Mouse (Mus musculus): ENCODE data around the gene Sptlc2. TPM values are rescaled to one million over a fixed set of nuclear protein-coding genes. Genes with fewer than 3 reads are reported as not detected.

Gene Sptlc2
- polyA plus RNA-seq, 1 experiment from 2014 or later, result 93.4 TPM

DNA sequence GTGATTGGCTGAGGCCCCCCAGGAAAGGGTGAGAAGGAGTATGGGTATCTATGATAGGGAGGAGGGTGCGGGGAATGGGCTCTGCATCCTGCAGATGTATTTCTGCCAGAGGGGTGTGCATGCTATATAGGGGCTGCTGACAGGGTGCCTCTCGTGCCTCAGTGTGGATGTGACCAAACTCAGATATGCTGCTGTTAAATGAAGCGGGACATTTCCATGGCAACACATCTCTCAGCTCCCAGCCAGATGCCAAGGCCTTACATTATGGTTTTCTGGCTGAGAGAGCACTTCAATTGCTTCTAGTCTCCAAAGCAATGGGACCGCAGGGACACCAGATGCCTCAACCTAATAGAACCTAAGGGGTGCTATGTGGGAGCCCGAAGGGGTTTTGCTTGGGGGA, 30.8 kb upstream of the Sptlc2 start:
- 83% methylated on average over 5 of the region's 5 CpGs for WGBS
- H3K27ac ChIP-seq (ENCODE audit: low read length), result no peak overlapping the region
- no peak for ATAC-seq (ENCODE audit: insufficient number of reproducible peaks, insufficient read depth, low FRiP score, low read depth)
- no peaks in the 10 kb centered on the region for H3K4me1 ChIP-seq (ENCODE audit: control insufficient read depth, insufficient read depth, low read length)
- no peaks in the 10 kb centered on the region for H3K9me3 ChIP-seq (ENCODE audit: control insufficient read depth, low read depth, low read length)
- H3K27me3 ChIP-seq (ENCODE audit: control insufficient read depth, insufficient read depth, low read length), result no peaks in the 10 kb centered on the region
- no peak overlapping the region for H3K9ac ChIP-seq (replicated peaks; ENCODE audit: low read depth, low read length)
- no peak overlapping the region for H3K4me2 ChIP-seq (replicated peaks; ENCODE audit: low read depth, low read length)
- H3K4me3 ChIP-seq (ENCODE audit: low read depth, low read length), result no peak overlapping the region
- peaks cover 3% of the 10 kb centered on the region; the same call in 1 of the 2 replicates for H3K36me3 ChIP-seq (ENCODE audit: control insufficient read depth, insufficient read depth, low read length)

DNA sequence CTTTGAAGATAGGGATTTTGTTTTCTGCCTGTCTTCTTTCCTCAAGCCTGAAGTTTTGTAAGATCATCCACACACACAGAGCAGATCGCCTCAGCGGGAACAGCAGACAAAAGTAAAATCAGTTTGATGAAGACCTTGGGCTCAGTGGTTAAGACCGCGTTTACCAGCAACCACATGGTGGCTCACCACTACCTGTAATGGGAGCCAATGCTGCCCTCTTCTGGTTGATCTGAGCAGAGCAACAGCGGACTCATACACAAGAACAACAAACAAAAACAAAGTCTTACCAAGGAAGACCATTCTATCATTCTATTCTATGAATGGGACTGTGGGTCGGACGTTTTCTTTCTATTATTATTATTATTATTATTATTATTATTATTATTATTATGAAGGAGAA, 28.5 kb upstream of the Sptlc2 start:
- Histone ChIP-seq H3K27ac (ENCODE audit: low read length) (no peak overlapping the region), H3K27me3 (ENCODE audit: control insufficient read depth, insufficient read depth, low read length) (no peaks in the 10 kb centered on the region), H3K36me3 (ENCODE audit: control insufficient read depth, insufficient read depth, low read length) (no peaks in the 10 kb centered on the region), H3K4me1 (ENCODE audit: control insufficient read depth, insufficient read depth, low read length) (no peaks in the 10 kb centered on the region), H3K9ac (replicated peaks; ENCODE audit: low read depth, low read length) (no peak overlapping the region), H3K4me3 (ENCODE audit: low read depth, low read length) (no peak overlapping the region), H3K4me2 (replicated peaks; ENCODE audit: low read depth, low read length) (no peak overlapping the region), H3K9me3 (ENCODE audit: control insufficient read depth, low read depth, low read length) (no peaks in the 10 kb centered on the region)
- ATAC-seq (ENCODE audit: insufficient number of reproducible peaks, insufficient read depth, low FRiP score, low read depth), result no peak
- WGBS, result 32% methylated on average over 7 of the region's 7 CpGs

DNA sequence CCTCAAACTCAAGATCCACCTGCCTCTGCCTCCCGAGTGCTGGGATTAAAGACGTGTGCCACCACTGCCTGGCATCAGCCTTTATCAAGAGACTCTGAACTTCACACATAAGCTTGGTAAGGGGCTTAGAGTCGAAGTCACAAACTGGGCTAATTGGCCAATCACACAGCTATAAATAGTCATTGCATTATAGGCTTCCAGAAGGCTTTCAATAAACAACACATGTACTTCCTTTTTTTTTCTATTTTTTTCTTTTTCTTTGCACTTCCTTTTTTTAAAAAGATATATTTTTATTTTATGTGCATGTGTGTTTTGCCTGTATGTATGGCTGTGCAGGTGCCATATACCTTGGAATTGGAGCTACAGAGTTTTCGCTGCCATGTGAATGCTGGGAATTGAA, 27.2 kb upstream of the Sptlc2 start:
- H3K4me3 ChIP-seq (ENCODE audit: low read depth, low read length), result no peak overlapping the region
- H3K4me2 ChIP-seq (replicated peaks; ENCODE audit: low read depth, low read length), result no peak overlapping the region
- 76% methylated on average over 4 of the region's 4 CpGs for WGBS
- no peaks in the 10 kb centered on the region for H3K4me1 ChIP-seq (ENCODE audit: control insufficient read depth, insufficient read depth, low read length)
- ATAC-seq (ENCODE audit: insufficient number of reproducible peaks, insufficient read depth, low FRiP score, low read depth), result no peak
- H3K36me3 ChIP-seq (ENCODE audit: control insufficient read depth, insufficient read depth, low read length), result no peaks in the 10 kb centered on the region
- no peaks in the 10 kb centered on the region for H3K27me3 ChIP-seq (ENCODE audit: control insufficient read depth, insufficient read depth, low read length)
- no peaks in the 10 kb centered on the region for H3K9me3 ChIP-seq (ENCODE audit: control insufficient read depth, low read depth, low read length)
- H3K27ac ChIP-seq (ENCODE audit: low read length), result no peak overlapping the region
- no peak overlapping the region for H3K9ac ChIP-seq (replicated peaks; ENCODE audit: low read depth, low read length)

DNA sequence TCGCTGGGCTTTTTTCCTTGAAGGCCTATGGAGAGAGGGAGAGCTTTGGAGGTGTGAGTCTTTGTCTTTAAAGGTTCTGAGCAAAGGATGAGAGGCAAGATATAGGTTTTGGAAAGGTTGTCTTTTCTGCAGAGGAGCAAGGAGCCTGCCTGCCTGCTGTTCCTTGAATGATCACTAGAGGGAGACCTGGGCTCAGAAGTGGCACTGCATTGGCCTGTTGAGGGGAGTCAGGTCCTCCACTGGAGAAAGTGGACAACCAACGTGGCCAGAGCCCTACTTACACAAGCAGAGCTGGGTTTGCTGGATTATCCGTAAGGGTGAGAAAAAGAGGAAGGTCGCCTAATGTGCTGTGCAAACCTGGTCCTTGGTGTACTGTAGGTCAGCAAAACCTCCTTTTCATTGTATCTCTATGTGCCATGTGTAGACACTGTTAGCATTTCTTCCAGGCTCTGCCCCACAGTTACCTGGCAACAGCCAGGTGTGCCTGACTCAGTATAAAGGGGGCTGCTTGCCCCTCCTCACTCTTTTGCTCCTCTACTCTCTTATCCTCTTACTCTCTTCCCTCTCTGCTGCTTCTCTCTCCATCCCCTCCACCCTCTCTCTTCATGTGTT, 25.1 kb upstream of the Sptlc2 start:
- Histone ChIP-seq H3K4me3 (ENCODE audit: low read depth, low read length) (no peak overlapping the region), H3K4me2 (replicated peaks; ENCODE audit: low read depth, low read length) (no peak overlapping the region), H3K9me3 (ENCODE audit: control insufficient read depth, low read depth, low read length) (no peaks in the 10 kb centered on the region), H3K27me3 (ENCODE audit: control insufficient read depth, insufficient read depth, low read length) (no peaks in the 10 kb centered on the region), H3K36me3 (ENCODE audit: control insufficient read depth, insufficient read depth, low read length) (no peaks in the 10 kb centered on the region), H3K4me1 (ENCODE audit: control insufficient read depth, insufficient read depth, low read length) (no peaks in the 10 kb centered on the region), H3K9ac (replicated peaks; ENCODE audit: low read depth, low read length) (no peak overlapping the region), H3K27ac (ENCODE audit: low read length) (no peak overlapping the region)
- no peak for ATAC-seq (ENCODE audit: insufficient number of reproducible peaks, insufficient read depth, low FRiP score, low read depth)
- 18% methylated on average over 4 of the region's 4 CpGs for WGBS

- no peak for ATAC-seq (ENCODE audit: insufficient number of reproducible peaks, insufficient read depth, low FRiP score, low read depth)
- Histone ChIP-seq H3K36me3 (ENCODE audit: control insufficient read depth, insufficient read depth, low read length) (no peaks in the 10 kb centered on the region), H3K27me3 (ENCODE audit: control insufficient read depth, insufficient read depth, low read length) (no peaks in the 10 kb centered on the region), H3K4me1 (ENCODE audit: control insufficient read depth, insufficient read depth, low read length) (no peaks in the 10 kb centered on the region; the same call in 1 of the 2 replicates), H3K4me2 (replicated peaks; ENCODE audit: low read depth, low read length) (no peak overlapping the region), H3K9me3 (ENCODE audit: control insufficient read depth, low read depth, low read length) (no peaks in the 10 kb centered on the region), H3K4me3 (ENCODE audit: low read depth, low read length) (no peak overlapping the region), H3K9ac (replicated peaks; ENCODE audit: low read depth, low read length) (no peak overlapping the region), H3K27ac (ENCODE audit: low read length) (no peak overlapping the region)
- WGBS, result 48% methylated on average over 7 of the region's 7 CpGs
Measured at GRCm38 (mm10) chr12:87410999-87411398, 22.8 kb upstream of the Sptlc2 start.

DNA sequence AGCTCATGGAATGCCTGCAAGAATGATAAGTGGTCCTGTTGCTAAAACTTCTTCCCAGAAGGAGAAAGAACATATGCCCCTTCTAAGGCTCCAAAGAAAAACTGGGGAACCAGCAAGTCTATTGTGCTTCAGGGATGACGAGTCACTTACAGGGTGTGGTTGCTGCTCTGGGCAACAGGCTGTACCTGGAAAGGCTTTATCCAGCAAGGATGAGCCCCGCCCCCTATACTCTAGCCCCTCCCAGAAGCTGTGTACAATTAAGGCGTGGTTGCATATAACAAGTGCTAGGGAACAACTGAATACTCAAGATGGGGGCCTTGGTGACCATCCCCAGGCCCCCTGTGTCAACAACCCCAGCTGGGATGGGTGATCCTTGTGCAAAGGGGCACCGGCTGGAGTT, 21.0 kb upstream of the Sptlc2 start:
- Histone ChIP-seq H3K27me3 (ENCODE audit: control insufficient read depth, insufficient read depth, low read length) (no peaks in the 10 kb centered on the region), H3K9ac (replicated peaks; ENCODE audit: low read depth, low read length) (no peak overlapping the region), H3K27ac (ENCODE audit: low read length) (no peak overlapping the region), H3K36me3 (ENCODE audit: control insufficient read depth, insufficient read depth, low read length) (no peaks in the 10 kb centered on the region), H3K4me3 (ENCODE audit: low read depth, low read length) (no peak overlapping the region), H3K4me1 (ENCODE audit: control insufficient read depth, insufficient read depth, low read length) (no peaks in the 10 kb centered on the region; the same call in 1 of the 2 replicates), H3K4me2 (replicated peaks; ENCODE audit: low read depth, low read length) (no peak overlapping the region), H3K9me3 (ENCODE audit: control insufficient read depth, low read depth, low read length) (no peaks in the 10 kb centered on the region)
- 72% methylated on average over 4 of the region's 4 CpGs for WGBS
- ATAC-seq (ENCODE audit: insufficient number of reproducible peaks, insufficient read depth, low FRiP score, low read depth), result 0 out of 2 replicates have a peak, but pooled peaks have one; percentile 59

DNA sequence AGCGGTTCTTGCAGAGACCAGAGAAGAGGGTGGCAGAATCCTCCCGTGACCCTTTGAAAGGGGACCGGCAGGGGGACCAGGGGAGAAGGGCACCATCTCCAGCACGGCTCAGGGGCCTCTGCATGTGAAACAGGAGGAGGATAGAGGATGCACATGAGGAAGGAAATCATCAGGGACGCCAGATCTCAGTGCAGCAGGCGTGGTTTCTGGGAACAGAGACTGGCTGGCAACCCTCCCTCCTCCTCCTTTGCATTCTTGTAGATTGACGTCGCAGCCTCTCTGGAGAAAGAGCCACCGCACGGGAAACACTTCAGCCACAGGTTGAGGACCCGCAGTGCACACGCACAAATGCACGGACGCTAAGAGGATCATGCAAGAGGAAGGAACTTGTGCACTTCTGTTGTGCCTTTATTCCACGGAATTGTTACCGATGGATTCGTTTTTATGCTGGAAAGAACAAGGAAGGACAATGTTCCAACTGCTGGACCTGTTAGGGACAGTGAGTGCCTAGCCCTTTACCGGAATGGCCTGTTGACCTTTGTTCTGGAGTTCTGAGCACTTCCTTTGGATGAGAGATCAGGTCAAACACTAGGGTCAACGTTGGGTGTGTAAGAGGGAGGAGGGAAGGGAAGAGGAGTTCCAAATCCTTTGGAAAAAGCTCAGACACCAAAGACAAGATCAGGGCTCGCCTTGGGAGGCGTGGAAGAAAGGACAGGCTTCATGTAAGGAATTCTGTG, 19.9 kb upstream of the Sptlc2 start:
- 28% methylated on average over 21 of the region's 21 CpGs for WGBS
- Histone ChIP-seq H3K27me3 (ENCODE audit: control insufficient read depth, insufficient read depth, low read length) (no peaks in the 10 kb centered on the region), H3K36me3 (ENCODE audit: control insufficient read depth, insufficient read depth, low read length) (no peaks in the 10 kb centered on the region), H3K4me2 (replicated peaks; ENCODE audit: low read depth, low read length) (peak overlapping the region; percentile 10; the same call in 1 of the 2 replicates), H3K4me1 (ENCODE audit: control insufficient read depth, insufficient read depth, low read length) (no peaks in the 10 kb centered on the region; the same call in 1 of the 2 replicates), H3K4me3 (ENCODE audit: low read depth, low read length) (no peak overlapping the region), H3K9me3 (ENCODE audit: control insufficient read depth, low read depth, low read length) (no peaks in the 10 kb centered on the region), H3K9ac (replicated peaks; ENCODE audit: low read depth, low read length) (no peak overlapping the region), H3K27ac (ENCODE audit: low read length) (no peak overlapping the region)
- ATAC-seq (ENCODE audit: insufficient number of reproducible peaks, insufficient read depth, low FRiP score, low read depth), result no peak

- Histone ChIP-seq H3K27me3 (ENCODE audit: control insufficient read depth, insufficient read depth, low read length) (no peaks in the 10 kb centered on the region), H3K4me3 (ENCODE audit: low read depth, low read length) (no peak overlapping the region), H3K36me3 (ENCODE audit: control insufficient read depth, insufficient read depth, low read length) (no peaks in the 10 kb centered on the region), H3K4me1 (ENCODE audit: control insufficient read depth, insufficient read depth, low read length) (no peaks in the 10 kb centered on the region; the same call in 1 of the 2 replicates), H3K9ac (replicated peaks; ENCODE audit: low read depth, low read length) (no peak overlapping the region), H3K4me2 (replicated peaks; ENCODE audit: low read depth, low read length) (no peak overlapping the region), H3K9me3 (ENCODE audit: control insufficient read depth, low read depth, low read length) (no peaks in the 10 kb centered on the region), H3K27ac (ENCODE audit: low read length) (no peak overlapping the region)
- 69% methylated on average over 3 of the region's 3 CpGs for WGBS
- ATAC-seq (ENCODE audit: insufficient number of reproducible peaks, insufficient read depth, low FRiP score, low read depth), result no peak
Measured at GRCm38 (mm10) chr12:87405721-87406120, 17.6 kb upstream of the Sptlc2 start.
